Mouse (Mus musculus) forebrain, embryonic 14.5 days (tissue): Measurements from ENCODE around the gene Taf1c. TPM values are rescaled to one million over a fixed set of nuclear protein-coding genes. Genes with fewer than 3 reads are reported as not detected.

Experiments
- ATAC-seq: fragments of 200-750 bp; cut with Nextera tagmentation; 2 replicates; pipeline ENCODE4 v1.8.0; 2017; ENCODE audit warnings: mild to moderate bottlenecking, moderate library complexity
- DNase-seq: peaks from one replicate; pipeline ENCODE4 v3.0.0-alpha.2; 2015; ENCODE audit warnings: low spot score
- H3K27ac ChIP-seq: fragments of 300-500 bp; sonication (generic); 2 replicates; pipeline ENCODE4 v1.5.1; 2014; ENCODE audit warnings: low read depth, mild to moderate bottlenecking, control low read depth, low read length, moderate library complexity
- H3K27me3 ChIP-seq: fragments of 300-500 bp; sonication (generic); replicated peaks from 2 replicates; pipeline ENCODE4 v1.6.1; 2014; ENCODE audit warnings: low read length, control low read depth, mixed read lengths; ENCODE audit not compliant: control insufficient read depth, insufficient read depth
- H3K36me3 ChIP-seq: fragments of 300-500 bp; sonication (generic); 2 replicates; pipeline ENCODE4 v1.6.1; 2014; ENCODE audit warnings: low read length, control low read depth; ENCODE audit not compliant: control insufficient read depth, insufficient read depth
- H3K4me1 ChIP-seq: fragments of 300-500 bp; sonication (generic); 2 replicates; pipeline ENCODE4 v1.6.1; 2014; ENCODE audit warnings: antibody characterized with exemption, low read length, control low read depth; ENCODE audit not compliant: control insufficient read depth, insufficient read depth
- H3K4me2 ChIP-seq: fragments of 300-500 bp; sonication (generic); 2 replicates; pipeline ENCODE4 v1.6.1; 2014; ENCODE audit warnings: mild to moderate bottlenecking, control low read depth, low read length
- H3K4me3 ChIP-seq: fragments of 300-500 bp; sonication (generic); 2 replicates; pipeline ENCODE4 v1.5.1; 2014; ENCODE audit warnings: low read depth, low read length, control low read depth
- H3K9ac ChIP-seq: fragments of 300-500 bp; sonication (generic); 2 replicates; pipeline ENCODE4 v1.6.1; 2014; ENCODE audit warnings: mild to moderate bottlenecking, low read length, control low read depth, moderate library complexity
- H3K9me3 ChIP-seq: fragments of 300-500 bp; sonication (generic); replicated peaks from 2 replicates; pipeline ENCODE4 v1.6.1; 2016; ENCODE audit warnings: low read length, control low read depth, mixed read lengths; ENCODE audit not compliant: control insufficient read depth
- WGBS: fragments of 180-500 bp; shearing (Covaris S2); extraction: QIAGEN DNeasy Blood & Tissue Kit; methylation state at CpG from one replicate; pipeline ENCODE4 v1.1.7; 2014; 5-methylcytosine and 5-hydroxymethylcytosine counted together
- polyA plus RNA-seq: library from polyadenylated mRNA; unstranded; fragments of >200 nt; fragmentation: Nextera tagmentation; extraction: Ambion mirVana; gene quantifications from 2 replicates; pipeline ENCODE4 v1.2.1, GENCODE M21; 2014

Taf1c gene
- polyA plus RNA-seq, 1 experiment from 2014 or later = 13.7 TPM

DNA sequence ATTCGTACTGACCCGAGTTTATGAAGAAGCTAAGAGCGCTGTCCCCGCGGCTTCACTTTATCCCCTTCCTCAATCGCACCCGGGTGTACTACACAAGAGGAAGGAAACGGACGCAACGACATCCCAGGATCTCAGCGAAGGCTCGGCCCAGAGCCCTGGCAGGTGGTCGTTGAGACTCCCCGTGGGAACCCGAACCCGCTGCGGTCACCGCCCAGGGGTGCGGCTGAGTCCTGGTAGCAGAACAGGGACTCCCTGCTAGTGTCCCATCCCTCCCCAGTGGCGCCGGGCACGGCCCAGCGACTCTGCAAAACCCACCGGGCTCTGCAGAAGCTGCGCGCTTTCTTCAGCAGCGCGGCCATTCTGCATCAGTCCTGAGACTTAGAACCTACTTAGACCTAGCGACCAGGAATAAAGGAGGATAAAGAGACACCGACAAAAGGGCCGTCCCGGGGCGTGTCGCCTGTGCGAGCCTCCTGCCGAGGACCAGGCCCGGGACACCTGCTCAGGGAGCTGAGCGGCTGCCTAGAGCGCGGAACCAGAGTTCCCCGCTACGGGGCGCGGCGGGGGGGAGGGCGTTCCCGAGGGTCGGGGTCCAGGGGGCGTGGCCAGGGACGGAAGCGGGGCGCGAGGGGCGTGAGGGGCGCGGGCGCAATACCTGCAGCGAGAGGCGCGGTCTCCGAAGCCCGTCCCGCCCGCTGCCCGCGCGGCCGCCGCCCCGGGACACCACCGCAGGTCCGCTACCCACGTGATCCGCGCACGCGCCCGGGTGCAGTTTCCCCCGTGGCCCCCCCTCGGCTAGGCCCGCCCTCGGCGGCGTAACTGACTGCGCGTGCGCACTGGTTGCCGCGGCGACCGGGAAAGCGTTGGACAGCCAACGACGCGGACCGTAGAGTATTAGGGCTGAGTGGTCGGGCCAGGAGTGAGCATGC lies 30.3 kb downstream of the Taf1c start, which contains the start of the genes Hsdl1 and Dnaaf1:
Hsdl1 (minus strand) TSS at position 747 of the 929 bp plus-strand sequence.
Dnaaf1 (plus strand) TSS at position 799 of the 929 bp plus-strand sequence.
- Histone ChIP-seq H3K4me3 (peak within 1 kb of the TSS; percentile 84), H3K27ac (peak within 1 kb of the TSS; percentile 55; the same call in 1 of the 2 replicates), H3K4me1 (peaks cover 7% of the 10 kb centered on the region; the same call in 1 of the 2 replicates), H3K9ac (peak within 1 kb of the TSS; percentile 87), H3K27me3 (0 out of 2 replicates have a peak, but pooled peaks cover 5% of the 10 kb centered on the region), H3K9me3 (no peaks in the 10 kb centered on the region), H3K36me3 (no peaks in the 10 kb centered on the region), H3K4me2 (peak within 1 kb of the TSS; percentile 89)
- WGBS = under 1% methylated on average over 89 of the region's 97 CpGs
- ATAC-seq (peak; percentile 91), DNase-seq (peak; percentile 94)

DNA sequence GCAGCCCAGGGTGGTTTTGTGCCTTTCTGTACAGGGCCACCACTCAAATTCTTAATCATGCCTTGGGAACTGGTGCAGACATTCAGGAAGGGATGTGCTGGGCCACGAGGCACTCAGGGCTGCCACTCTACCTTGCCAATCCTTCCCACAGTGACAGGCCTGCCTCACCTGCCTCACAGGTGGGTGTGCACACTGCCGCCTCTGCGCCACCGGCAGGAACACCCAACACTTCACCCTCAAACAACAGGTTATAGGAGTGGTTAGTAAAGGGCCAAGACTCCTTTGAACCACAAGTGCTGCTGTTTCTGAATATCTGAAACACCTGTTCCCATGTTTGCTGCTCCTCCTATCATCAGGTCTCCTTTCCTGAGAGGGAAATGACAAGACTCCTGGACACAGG lies 32.6 kb downstream of the Taf1c start:
- H3K27me3 ChIP-seq = 0 out of 2 replicates have a peak, but pooled peaks cover 5% of the 10 kb centered on the region
- no peak overlapping the region for H3K9ac ChIP-seq
- ATAC-seq (no peak), DNase-seq (no peak)
- H3K36me3 ChIP-seq = peaks cover 6% of the 10 kb centered on the region; the same call in 1 of the 2 replicates
- H3K27ac ChIP-seq = no peak overlapping the region
- no peak overlapping the region for H3K4me2 ChIP-seq
- H3K4me3 ChIP-seq = no peak overlapping the region
- H3K9me3 ChIP-seq = no peaks in the 10 kb centered on the region
- peaks cover 7% of the 10 kb centered on the region; the same call in 1 of the 2 replicates for H3K4me1 ChIP-seq
- WGBS = 92% methylated on average over 4 of the region's 4 CpGs

DNA sequence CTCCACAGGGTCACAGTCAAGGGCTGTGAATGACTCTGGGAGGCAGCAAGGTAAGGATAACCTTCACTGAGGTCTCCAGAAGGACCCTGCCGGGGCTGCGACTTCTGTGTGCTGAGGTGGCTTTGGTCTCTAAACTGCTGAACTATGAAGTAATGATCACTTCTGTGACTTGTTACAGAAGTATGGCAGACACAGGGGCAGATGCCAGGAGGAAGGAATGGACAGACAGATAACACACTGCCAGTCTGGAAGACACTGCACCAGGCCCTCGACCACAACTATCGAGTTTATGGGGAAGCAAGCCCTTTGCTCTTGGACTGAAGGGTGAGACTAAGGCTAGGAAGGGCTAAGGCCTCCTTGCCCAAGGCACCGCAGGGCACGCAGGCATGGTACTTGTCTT lies 33.9 kb downstream of the Taf1c start:
- H3K9me3 ChIP-seq = no peaks in the 10 kb centered on the region
- H3K4me1 ChIP-seq = peaks cover 7% of the 10 kb centered on the region; the same call in 1 of the 2 replicates
- peaks cover 12% of the 10 kb centered on the region for H3K36me3 ChIP-seq
- no peak for DNase-seq
- ATAC-seq = no peak
- whole genome bisulfite sequencing = 86% methylated on average over 6 of the region's 6 CpGs
- no peak overlapping the region for H3K9ac ChIP-seq
- no peak overlapping the region for H3K27ac ChIP-seq
- H3K27me3 ChIP-seq = 0 out of 2 replicates have a peak, but pooled peaks cover 3% of the 10 kb centered on the region
- H3K4me3 ChIP-seq = no peak overlapping the region
- no peak overlapping the region for H3K4me2 ChIP-seq

DNA sequence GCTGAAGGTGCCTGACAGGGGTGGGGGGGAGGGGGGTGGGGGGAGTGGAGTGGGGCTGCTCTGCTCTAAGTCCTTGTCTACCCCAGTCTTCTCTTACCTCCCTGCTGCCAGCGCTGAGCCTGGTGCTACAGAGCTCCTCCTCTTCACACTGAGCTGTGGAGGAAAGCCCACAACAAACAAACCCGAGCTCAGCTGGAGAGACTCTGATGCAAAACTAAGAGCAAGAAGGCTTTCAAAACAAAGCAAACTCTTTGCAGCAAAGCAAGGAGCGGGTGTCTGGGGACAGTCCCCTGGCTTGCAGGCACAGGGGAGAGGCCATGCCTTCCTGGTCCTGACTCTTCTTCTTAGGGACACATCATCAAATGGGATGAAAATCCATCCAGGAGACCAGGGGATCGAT lies 35.1 kb downstream of the Taf1c start:
- H3K27ac ChIP-seq = no peak overlapping the region
- 38% methylated on average over 4 of the region's 4 CpGs for WGBS
- no peak overlapping the region for H3K4me3 ChIP-seq
- H3K27me3 ChIP-seq = no peaks in the 10 kb centered on the region
- ATAC-seq (no peak), DNase-seq (no peak)
- H3K9me3 ChIP-seq = no peaks in the 10 kb centered on the region
- H3K4me1 ChIP-seq = peaks cover 7% of the 10 kb centered on the region; the same call in 1 of the 2 replicates
- H3K4me2 ChIP-seq = no peak overlapping the region
- H3K36me3 ChIP-seq = peaks cover 24% of the 10 kb centered on the region
- H3K9ac ChIP-seq = no peak overlapping the region

DNA sequence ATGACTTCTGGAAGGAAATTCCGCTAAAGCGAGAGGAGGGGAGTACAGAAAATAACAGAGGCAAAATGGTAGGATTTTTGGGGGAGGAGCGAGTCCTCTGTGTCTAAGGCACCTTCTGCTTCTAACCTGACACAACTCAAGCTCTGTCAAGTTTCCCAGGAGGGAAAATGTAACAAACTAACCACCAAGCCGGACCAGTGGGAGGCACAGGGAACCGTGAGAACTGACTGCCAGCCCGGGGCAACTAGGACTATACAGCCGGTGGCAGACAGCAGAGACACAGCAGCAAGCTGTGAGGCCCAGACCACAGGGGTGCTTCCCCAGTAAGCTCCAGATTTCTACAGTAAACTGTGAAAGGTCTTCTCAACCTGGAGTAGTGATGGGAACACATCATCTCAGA lies 36.1 kb downstream of the Taf1c start:
- ATAC-seq (no peak), DNase-seq (no peak)
- WGBS = 67% methylated on average over 7 of the region's 7 CpGs
- Histone ChIP-seq H3K27me3 (no peaks in the 10 kb centered on the region), H3K4me2 (no peak overlapping the region), H3K9me3 (no peaks in the 10 kb centered on the region), H3K27ac (no peak overlapping the region), H3K4me1 (peaks cover 4% of the 10 kb centered on the region; the same call in 1 of the 2 replicates), H3K9ac (no peak overlapping the region), H3K4me3 (no peak overlapping the region), H3K36me3 (peaks cover 33% of the 10 kb centered on the region)

DNA sequence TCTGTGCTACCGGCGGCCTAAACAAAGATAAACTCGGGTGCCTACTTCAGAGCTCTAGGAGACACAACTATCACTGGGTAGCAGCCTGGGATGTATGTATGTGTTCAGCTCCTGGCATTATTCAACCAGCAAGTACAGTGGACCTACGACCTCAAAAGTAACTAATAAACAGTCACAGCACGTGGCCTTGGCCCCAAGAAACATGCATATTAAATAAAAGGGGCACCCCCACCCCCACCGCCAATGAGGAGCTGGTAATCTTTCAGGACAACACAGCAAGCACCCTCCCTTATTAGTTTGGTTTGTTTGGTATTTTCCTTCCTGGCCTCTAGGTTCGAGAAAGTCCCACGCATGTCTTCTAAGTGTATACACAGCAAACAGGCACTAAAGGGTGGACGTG lies 36.8 kb downstream of the Taf1c start:
- no peak overlapping the region for H3K27ac ChIP-seq
- H3K9me3 ChIP-seq = no peaks in the 10 kb centered on the region
- ATAC-seq (no peak), DNase-seq (no peak)
- H3K27me3 ChIP-seq = no peaks in the 10 kb centered on the region
- no peak overlapping the region for H3K4me2 ChIP-seq
- H3K4me3 ChIP-seq = no peak overlapping the region
- 92% methylated on average over 9 of the region's 9 CpGs for WGBS
- H3K9ac ChIP-seq = no peak overlapping the region
- no peaks in the 10 kb centered on the region for H3K4me1 ChIP-seq
- H3K36me3 ChIP-seq = peaks cover 40% of the 10 kb centered on the region

DNA sequence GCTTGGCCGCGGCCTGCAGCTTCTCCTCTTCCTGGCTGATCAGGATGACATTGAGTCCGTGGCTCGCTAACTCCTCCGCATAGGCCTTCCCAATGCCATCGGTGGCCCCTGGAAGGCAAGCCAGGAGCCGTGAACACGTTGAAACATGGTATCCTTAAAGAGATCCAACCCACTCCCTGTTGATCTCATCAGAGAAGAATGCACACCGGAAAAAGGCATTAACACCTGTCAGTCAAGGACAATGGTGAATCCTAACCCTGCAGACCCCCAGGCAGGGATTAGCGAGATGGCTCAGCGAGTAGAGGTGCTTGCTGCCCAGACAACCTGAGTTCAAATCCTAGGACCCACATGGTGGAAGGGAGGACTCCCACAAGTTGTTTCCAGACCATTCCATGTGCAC lies 38.7 kb downstream of the Taf1c start:
- 89% methylated on average over 11 of the region's 11 CpGs for WGBS
- no peak for DNase-seq
- H3K4me2 ChIP-seq = no peak overlapping the region
- H3K27ac ChIP-seq = no peak overlapping the region
- ATAC-seq = no peak
- peaks cover 57% of the 10 kb centered on the region for H3K36me3 ChIP-seq
- H3K4me3 ChIP-seq = no peak overlapping the region
- no peaks in the 10 kb centered on the region for H3K4me1 ChIP-seq
- H3K27me3 ChIP-seq = no peaks in the 10 kb centered on the region
- no peaks in the 10 kb centered on the region for H3K9me3 ChIP-seq
- no peak overlapping the region for H3K9ac ChIP-seq

DNA sequence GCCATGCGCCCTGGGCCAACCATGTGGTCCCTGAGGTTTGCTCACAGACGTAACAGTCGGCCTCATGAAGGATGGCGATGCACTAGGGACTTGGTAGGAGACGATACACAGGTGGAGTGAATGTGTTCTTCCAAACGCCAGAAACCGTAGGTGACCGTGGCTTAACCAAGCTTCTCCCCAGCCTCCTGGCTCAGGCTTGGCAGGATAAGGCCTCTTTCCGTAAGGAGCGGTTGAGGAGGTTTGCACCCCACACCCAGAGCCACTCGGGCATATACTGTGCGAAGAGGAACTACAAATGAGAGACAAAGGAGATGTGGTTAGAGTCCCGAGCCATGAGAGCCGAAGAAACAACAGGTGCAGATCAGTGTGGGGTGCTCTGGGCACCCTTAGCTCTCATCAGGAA lies 41.2 kb downstream of the Taf1c start:
- Histone ChIP-seq H3K9me3 (no peaks in the 10 kb centered on the region), H3K27me3 (no peaks in the 10 kb centered on the region), H3K4me3 (no peak overlapping the region), H3K4me2 (no peak overlapping the region), H3K4me1 (no peaks in the 10 kb centered on the region), H3K9ac (no peak overlapping the region), H3K27ac (no peak overlapping the region), H3K36me3 (peaks cover 57% of the 10 kb centered on the region)
- WGBS = 93% methylated on average over 14 of the region's 14 CpGs
- DNase-seq = no peak
- ATAC-seq = no peak

DNA sequence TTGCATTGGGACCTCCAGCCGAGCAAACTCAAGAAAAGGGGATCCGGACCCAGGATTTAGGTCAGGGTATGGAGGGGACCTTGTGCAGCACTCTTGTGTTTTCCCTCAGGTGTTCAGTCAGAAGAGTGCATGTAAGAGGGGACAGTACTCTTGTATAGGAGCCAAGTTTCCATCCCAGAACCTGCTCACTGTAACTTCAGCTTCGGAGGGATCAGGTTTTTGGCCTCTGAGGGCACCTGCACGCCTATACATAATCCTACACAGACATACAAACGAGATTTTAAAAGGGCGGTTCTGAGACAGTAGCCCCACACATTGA lies 45.7 kb downstream of the Taf1c start:
- no peak for ATAC-seq
- Histone ChIP-seq H3K9ac (no peak overlapping the region), H3K4me3 (peak overlapping the region; percentile 69; the same call in 1 of the 2 replicates), H3K4me2 (peak overlapping the region; percentile 49; the same call in 1 of the 2 replicates), H3K4me1 (peaks cover 18% of the 10 kb centered on the region), H3K27me3 (no peaks in the 10 kb centered on the region), H3K27ac (no peak overlapping the region), H3K36me3 (peaks cover 28% of the 10 kb centered on the region), H3K9me3 (no peaks in the 10 kb centered on the region)
- DNase-seq = no peak
- 91% methylated on average over 6 of the region's 6 CpGs for WGBS
